Mouse (Mus musculus) thymus, adult 2 months (tissue): Measurements from ENCODE around the gene Ndufa13.

ENCODE experiments used
- CTCF ChIP-seq: fragments of 200-500 bp; IDR thresholded peaks from 2 replicates; pipeline ENCODE4 v1.5.1; 2012; ENCODE audit warnings: mild to moderate bottlenecking, control low read depth, low read length, moderate library complexity, borderline replicate concordance; ENCODE audit not compliant: control insufficient read depth, poor library complexity, insufficient read depth; ENCODE audit errors: extremely low read depth
- POLR2A ChIP-seq: fragments of 200-500 bp; IDR thresholded peaks from 2 replicates; pipeline ENCODE4 v1.6.1; 2012; ENCODE audit warnings: mild to moderate bottlenecking, low read length, control low read depth, moderate library complexity; ENCODE audit not compliant: control insufficient read depth, poor library complexity, insufficient read depth; ENCODE audit errors: extremely low read depth

DNA sequence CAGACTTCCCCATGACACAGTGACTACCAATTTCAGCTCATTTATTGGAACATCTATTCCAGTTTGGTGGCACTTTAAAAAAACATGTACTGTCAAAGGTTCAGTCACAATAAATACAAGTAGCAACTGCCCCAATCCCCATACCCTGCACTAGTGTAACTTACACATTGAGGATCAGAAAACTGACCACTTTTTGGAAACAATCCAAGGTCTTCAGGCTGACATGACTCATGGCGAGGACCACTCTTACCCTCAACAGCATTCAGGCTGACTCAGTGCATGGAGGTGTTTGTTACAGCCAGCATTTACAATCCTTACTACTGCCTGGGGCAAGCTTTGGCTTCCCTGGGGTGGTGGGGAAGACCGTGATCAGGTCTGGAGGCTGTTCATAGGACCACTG is 4.7 kb upstream of the Ndufa13 start:
- TF ChIP-seq CTCF: no peak
- no peak for TF ChIP-seq POLR2A
